Mouse (Mus musculus): ENCODE data around the gene Tmem255b.

The Tmem255b gene

GRCm38 (mm10) chr8:13434889-13435288, at the start of gene Tmem255b:
TSS of gene Tmem255b (plus strand) at chr8:13435189.
- in situ Hi-C loops (cut with MseI, MboI) = no loop called here

- in situ Hi-C loops (cut with MseI, MboI) = no loop called here
Measured at GRCm38 (mm10) chr8:13386366-13386765, 48.6 kb upstream of the Tmem255b start.

GRCm38 (mm10) chr8:13387728-13388127, 47.3 kb upstream of the Tmem255b start:
- in situ Hi-C loops (cut with MseI, MboI) = no loop called here

GRCm38 (mm10) chr8:13388744-13389143, 46.2 kb upstream of the Tmem255b start:
- in situ Hi-C loops (cut with MseI, MboI) = no loop called here

- in situ Hi-C loops (cut with MseI, MboI) = no loop called here
Measured at GRCm38 (mm10) chr8:13393869-13394268, 41.1 kb upstream of the Tmem255b start.

GRCm38 (mm10) chr8:13396725-13397124, 38.3 kb upstream of the Tmem255b start, which contains the start of gene Atp4b:
TSS of gene Atp4b (minus strand) at chr8:13396825.
- in situ Hi-C loops (cut with MseI, MboI) = no loop called here

GRCm38 (mm10) chr8:13403517-13403916, 31.5 kb upstream of the Tmem255b start:
- in situ Hi-C loops (cut with MseI, MboI) = no loop called here

GRCm38 (mm10) chr8:13404666-13405131, 30.3 kb upstream of the Tmem255b start, which contains the start of gene Grk1:
TSS of gene Grk1 (plus strand) at chr8:13405081.
- in situ Hi-C loops (cut with MseI, MboI) = no loop called here

- in situ Hi-C loops (cut with MseI, MboI) = no loop called here
Measured at GRCm38 (mm10) chr8:13406011-13406410, 29.0 kb upstream of the Tmem255b start.

- in situ Hi-C loops (cut with MseI, MboI) = no loop called here
Measured at GRCm38 (mm10) chr8:13411597-13411996, 23.4 kb upstream of the Tmem255b start.

- in situ Hi-C loops (cut with MseI, MboI) = no loop called here
Measured at GRCm38 (mm10) chr8:13412891-13413558, 22.0 kb upstream of the Tmem255b start.

- in situ Hi-C loops (cut with MseI, MboI) = no loop called here
Measured at GRCm38 (mm10) chr8:13413823-13414390, 21.1 kb upstream of the Tmem255b start.

- in situ Hi-C loops (cut with MseI, MboI) = no loop called here
Measured at GRCm38 (mm10) chr8:13415879-13416278, 19.1 kb upstream of the Tmem255b start.

GRCm38 (mm10) chr8:13419111-13419639, 15.8 kb upstream of the Tmem255b start:
- in situ Hi-C loops (cut with MseI, MboI) = no loop called here

GRCm38 (mm10) chr8:13420970-13421369, 14.0 kb upstream of the Tmem255b start:
- in situ Hi-C loops (cut with MseI, MboI) = no loop called here

- in situ Hi-C loops (cut with MseI, MboI) = no loop called here
Measured at GRCm38 (mm10) chr8:13427351-13427750, 7.6 kb upstream of the Tmem255b start.

GRCm38 (mm10) chr8:13428156-13428555, 6.8 kb upstream of the Tmem255b start:
- in situ Hi-C loops (cut with MseI, MboI) = no loop called here

GRCm38 (mm10) chr8:13430412-13430811, 4.6 kb upstream of the Tmem255b start:
- in situ Hi-C loops (cut with MseI, MboI) = no loop called here

GRCm38 (mm10) chr8:13430866-13431265, 4.1 kb upstream of the Tmem255b start:
- in situ Hi-C loops (cut with MseI, MboI) = no loop called here

- in situ Hi-C loops (cut with MseI, MboI) = no loop called here
Measured at GRCm38 (mm10) chr8:13433130-13433529, 1.9 kb upstream of the Tmem255b start.

- in situ Hi-C loops (cut with MseI, MboI) = no loop called here
Measured at GRCm38 (mm10) chr8:13436052-13436451, 1.1 kb downstream of the Tmem255b start.

GRCm38 (mm10) chr8:13437531-13437930, 2.5 kb downstream of the Tmem255b start:
- in situ Hi-C loops (cut with MseI, MboI) = no loop called here

- in situ Hi-C loops (cut with MseI, MboI) = no loop called here
Measured at GRCm38 (mm10) chr8:13442152-13442551, 7.2 kb downstream of the Tmem255b start.
